Mouse (Mus musculus) small intestine, adult 10 weeks (tissue): ENCODE measurements around the gene Vmn2r104. TPM values are rescaled to one million over a fixed set of nuclear protein-coding genes. Genes with fewer than 3 reads are reported as not detected.

Experiments
- polyA plus RNA-seq: library from polyadenylated mRNA; stranded (reverse); fragments of 350-450 nt; fragmentation: Illumina TruSeq; extraction: RNeasy Lipid Tissue Mini Kit (QIAGEN cat#74804); gene quantifications from one replicate; pipeline ENCODE4 v1.2.3, GENCODE M21; 2014; ENCODE audit warnings: low replicate concordance

The Vmn2r104 gene
- not detected for polyA plus RNA-seq

GRCm38 (mm10) chr17:20048236-20048635 is at the start of gene Vmn2r104:
TSS of gene Vmn2r104 (minus strand) at chr17:20048336.

Other genes with a start within 250 kb of the Vmn2r104 start
- not detected for gene Fpr-rs7, start 65.9 kb upstream of the Vmn2r104 start, polyA plus RNA-seq
- not detected for gene Fpr-rs6, start 134.8 kb upstream of the Vmn2r104 start, polyA plus RNA-seq
- not detected for gene Vmn2r105, start 186.7 kb upstream of the Vmn2r104 start, polyA plus RNA-seq
- gene Vmn2r106, start 237.2 kb upstream of the Vmn2r104 start, polyA plus RNA-seq = not detected